Mouse (Mus musculus) c-Kit-positive CD71-negative TER-119-negative erythroid progenitor cells, embryonic 14.5 days (primary cell): ENCODE results near the gene Jund.

Experiments
- DNase-seq: peaks from one replicate; pipeline ENCODE4 v3.0.0-alpha.2; 2013; ENCODE audit warnings: low read depth

Gene Jund

GRCm38 (mm10) chr8:70674716-70675115, 24.0 kb upstream of the Jund start:
- DNase-seq: no peak

- DNase-seq: no peak
Observed at GRCm38 (mm10) chr8:70675336-70675735, 23.4 kb upstream of the Jund start.

GRCm38 (mm10) chr8:70677451-70678080, 21.2 kb upstream of the Jund start:
- DNase-seq: no peak

GRCm38 (mm10) chr8:70678679-70679078, 20.1 kb upstream of the Jund start:
- DNase-seq: no peak

GRCm38 (mm10) chr8:70679404-70679803, 19.3 kb upstream of the Jund start:
- no peak for DNase-seq

- no peak for DNase-seq
Observed at GRCm38 (mm10) chr8:70680039-70680438, 18.7 kb upstream of the Jund start.

- DNase-seq: no peak
Observed at GRCm38 (mm10) chr8:70681410-70681809, 17.3 kb upstream of the Jund start.

- DNase-seq: no peak
Observed at GRCm38 (mm10) chr8:70682193-70682592, 16.6 kb upstream of the Jund start.

GRCm38 (mm10) chr8:70682692-70683091, 16.1 kb upstream of the Jund start:
- DNase-seq: no peak

GRCm38 (mm10) chr8:70684291-70684690, 14.5 kb upstream of the Jund start:
- no peak for DNase-seq

- no peak for DNase-seq
Observed at GRCm38 (mm10) chr8:70687576-70687975, 11.2 kb upstream of the Jund start.

GRCm38 (mm10) chr8:70688136-70688535, 10.6 kb upstream of the Jund start:
- no peak for DNase-seq

GRCm38 (mm10) chr8:70689892-70690390, 8.8 kb upstream of the Jund start:
- DNase-seq: no peak

- DNase-seq: no peak
Observed at GRCm38 (mm10) chr8:70691230-70691629, 7.5 kb upstream of the Jund start.

GRCm38 (mm10) chr8:70691727-70692231, 7.0 kb upstream of the Jund start:
- no peak for DNase-seq

GRCm38 (mm10) chr8:70693636-70694035, 5.1 kb upstream of the Jund start:
- DNase-seq: no peak

GRCm38 (mm10) chr8:70695318-70696018, 3.3 kb upstream of the Jund start:
- no peak for DNase-seq

- no peak for DNase-seq
Observed at GRCm38 (mm10) chr8:70696019-70696885, 2.5 kb upstream of the Jund start.

- no peak for DNase-seq
Observed at GRCm38 (mm10) chr8:70696946-70697345, 1.8 kb upstream of the Jund start.

GRCm38 (mm10) chr8:70697366-70698250, 1.1 kb upstream of the Jund start:
- DNase-seq: no peak

GRCm38 (mm10) chr8:70699116-70699833, 526 bp downstream of the Jund start:
- DNase-seq: no peak
